Mouse (Mus musculus) cerebellum, adult 2 months (tissue): Measurements from ENCODE around the gene Pdxk. TPM values are rescaled to one million over a fixed set of nuclear protein-coding genes. Genes with fewer than 3 reads are reported as not detected.
"Not testable (repeated sequence)": the region's sequence is repeated elsewhere in the genome, so short reads cannot be mapped to it uniquely, and the experiment has no call there.

ENCODE experiments used
- DNase-seq, 2 experiments: peaks; one replicate each; pipeline ENCODE4 v3.0.0; 2021
- H3K27ac ChIP-seq: fragments of 200-500 bp; 2 replicates; pipeline ENCODE4 v1.5.1; 2012; ENCODE audit warnings: low read length, control low read depth, inconsistent platforms; ENCODE audit not compliant: insufficient read depth
- H3K27me3 ChIP-seq: fragments of 200-500 bp; 2 replicates; pipeline ENCODE4 v1.6.1; 2012; ENCODE audit warnings: inconsistent platforms, mild to moderate bottlenecking, low read length, moderate library complexity; ENCODE audit not compliant: control insufficient read depth, insufficient read depth
- H3K4me1 ChIP-seq: fragments of 200-500 bp; 2 replicates; pipeline ENCODE4 v1.6.1; 2011; ENCODE audit warnings: low read length; ENCODE audit not compliant: control insufficient read depth, insufficient read depth
- H3K4me3 ChIP-seq: fragments of 200-500 bp; replicated peaks from 2 replicates; pipeline ENCODE3; 2011; ENCODE audit warnings: mild to moderate bottlenecking, low read depth, low read length, control low read depth; ENCODE audit not compliant: insufficient read depth
- CTCF ChIP-seq: fragments of 200-500 bp; IDR thresholded peaks from 2 replicates; pipeline ENCODE4 v1.5.1; 2011; ENCODE audit warnings: low read depth, mild to moderate bottlenecking, control low read depth, low read length, moderate library complexity, borderline replicate concordance; ENCODE audit not compliant: insufficient read depth
- POLR2A ChIP-seq: fragments of 200-500 bp; IDR thresholded peaks from 2 replicates; pipeline ENCODE4 v1.6.1; 2011; ENCODE audit warnings: low read length, control low read depth, borderline replicate concordance; ENCODE audit not compliant: insufficient read depth
- WGBS: fragments of 180-500 bp; shearing (Covaris S2); methylation state at CpG from one replicate; pipeline ENCODE4 v1.1.7; 2018; 5-methylcytosine and 5-hydroxymethylcytosine counted together
- polyA plus RNA-seq: library from polyadenylated mRNA; depleted of rRNA; stranded (reverse); fragments of >200 nt; gene quantifications from 2 replicates; pipeline ENCODE4 v1.2.3, GENCODE M21; 2012

Gene Pdxk
- polyA plus RNA-seq, 1 experiment, result 82.0 TPM

- peak within 1 kb of the TSS; percentile 87 for H3K4me3 ChIP-seq
- H3K4me1 ChIP-seq, result peaks cover 4% of the 10 kb centered on the region
- H3K27me3 ChIP-seq, result no peaks in the 10 kb centered on the region
- TF ChIP-seq CTCF, result no peak
- 0 out of 2 replicates have a peak, but pooled peaks have one; percentile 76 for TF ChIP-seq POLR2A
- peak; percentile 88 for DNase-seq
- H3K27ac ChIP-seq, result peak within 1 kb of the TSS; percentile 69
- 1% methylated on average over 40 of the region's 40 CpGs for WGBS
Measured at GRCm38 (mm10) chr10:78425181-78426041, 39.4 kb downstream of the Pdxk start, which contains the start of gene Cstb. TSS of gene Cstb (plus strand) at chr10:78425669.

DNA sequence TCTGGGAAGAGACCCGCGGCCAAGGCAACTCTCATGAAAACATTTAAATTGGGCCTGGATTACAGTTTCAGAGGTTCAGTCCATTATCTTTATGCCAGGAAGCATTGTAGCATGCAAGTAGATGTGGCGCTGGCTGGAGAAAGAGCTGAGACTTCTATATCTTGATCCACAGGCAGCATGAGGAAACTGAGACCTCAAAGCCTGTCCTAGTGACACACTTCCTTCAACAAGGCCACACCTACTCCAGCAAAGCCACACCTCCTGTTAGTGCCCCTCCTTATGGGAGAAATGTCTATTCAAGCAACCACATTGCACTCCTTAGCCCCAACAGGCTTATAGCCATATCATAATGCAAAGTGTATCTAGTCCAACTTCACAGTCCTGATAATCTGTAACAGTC lies 42.2 kb downstream of the Pdxk start:
- 92% methylated on average over 3 of the region's 3 CpGs for WGBS
- peaks cover 8% of the 10 kb centered on the region for H3K4me1 ChIP-seq
- no peak overlapping the region for H3K27ac ChIP-seq
- no peak overlapping the region for H3K4me3 ChIP-seq
- TF ChIP-seq POLR2A, result no peak
- TF ChIP-seq CTCF, result no peak
- no peak for DNase-seq
- no peaks in the 10 kb centered on the region for H3K27me3 ChIP-seq

DNA sequence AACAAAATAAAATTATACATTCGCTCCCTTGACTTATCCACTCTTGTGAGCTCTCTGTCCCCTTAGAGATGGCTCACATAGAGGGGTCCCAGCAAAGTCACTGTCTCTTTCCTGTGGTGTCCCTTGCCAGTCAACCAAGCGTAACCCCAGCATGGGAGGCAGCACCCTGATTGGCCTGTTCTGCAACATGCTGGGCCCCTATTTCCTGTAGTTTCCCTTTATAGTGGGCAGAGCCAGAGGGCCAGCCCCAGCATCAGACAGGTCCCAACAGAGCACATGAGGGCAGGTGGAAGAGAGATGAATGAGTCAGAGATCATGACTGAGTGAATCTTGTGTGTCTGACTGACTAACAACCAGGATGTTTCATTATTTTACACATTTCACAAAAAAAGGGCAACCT lies 43.8 kb downstream of the Pdxk start:
- no peaks in the 10 kb centered on the region for H3K27me3 ChIP-seq
- peaks cover 4% of the 10 kb centered on the region; the same call in 1 of the 2 replicates for H3K4me1 ChIP-seq
- 85% methylated on average over 2 of the region's 2 CpGs for WGBS
- no peak overlapping the region for H3K4me3 ChIP-seq
- DNase-seq, result no peak
- TF ChIP-seq CTCF (no peak), POLR2A (no peak)
- H3K27ac ChIP-seq, result no peak overlapping the region

GRCm38 (mm10) chr10:78418791-78419190 lies 46.0 kb downstream of the Pdxk start:
- H3K4me3 ChIP-seq, result no peak overlapping the region
- no peak for TF ChIP-seq CTCF
- no peak for TF ChIP-seq POLR2A
- 90% methylated on average over 2 of the region's 2 CpGs for WGBS

DNA sequence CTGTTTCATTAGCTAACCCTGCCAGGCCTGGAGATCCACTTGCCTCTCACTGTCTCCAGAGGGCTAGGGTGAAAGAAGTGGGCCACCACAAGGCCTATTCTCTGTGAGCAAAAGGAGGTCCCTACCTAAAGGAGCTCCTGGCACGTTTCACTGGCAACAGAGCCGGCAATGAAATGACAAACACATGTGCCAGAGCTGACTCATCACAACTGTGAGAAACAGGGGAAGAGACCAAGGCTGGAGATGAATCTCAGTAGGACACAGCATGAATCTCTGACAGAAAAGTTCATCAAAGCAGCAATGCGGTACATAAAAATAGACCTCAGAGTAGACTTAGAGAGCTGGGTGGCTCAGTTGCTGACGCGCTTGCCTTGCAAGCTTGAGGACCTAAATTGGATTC lies 46.9 kb downstream of the Pdxk start:
- DNase-seq, result peak in 1 of 2 experiments; percentile 68
- H3K4me3 ChIP-seq, result no peak overlapping the region
- no peak for TF ChIP-seq CTCF
- no peak for TF ChIP-seq POLR2A
- WGBS, result 18% methylated on average over 5 of the region's 5 CpGs
- no peak overlapping the region for H3K27ac ChIP-seq
- H3K4me1 ChIP-seq, result peaks cover 4% of the 10 kb centered on the region; the same call in 1 of the 2 replicates
- H3K27me3 ChIP-seq, result no peaks in the 10 kb centered on the region

More at GRCm38 (mm10) chr10:78418791-78419190, 46.0 kb downstream of the Pdxk start:
- Histone ChIP-seq H3K27ac (no peak overlapping the region), H3K4me1 (peaks cover 4% of the 10 kb centered on the region; the same call in 1 of the 2 replicates), H3K27me3 (no peaks in the 10 kb centered on the region)
- no peak for DNase-seq

DNA sequence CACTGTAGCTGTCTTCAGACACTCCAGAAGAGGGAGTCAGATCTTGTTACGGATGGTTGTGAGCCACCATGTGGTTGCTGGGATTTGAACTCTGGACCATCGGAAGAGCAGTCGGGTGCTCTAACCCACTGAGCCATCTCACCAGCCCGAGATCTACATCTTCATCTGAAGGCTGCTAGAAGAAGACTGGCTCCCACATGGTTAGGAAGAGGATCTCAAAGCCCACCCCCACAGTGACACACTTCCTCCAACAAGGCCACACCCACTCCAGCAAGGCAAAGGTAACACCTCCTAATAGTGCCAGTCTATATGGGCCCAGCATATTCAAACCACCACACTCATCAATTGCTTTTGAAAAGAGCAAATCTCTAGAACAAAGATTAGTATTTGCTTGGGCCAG lies 49.8 kb downstream of the Pdxk start:
- H3K27me3 ChIP-seq, H3K4me3 ChIP-seq, DNase-seq, H3K27ac ChIP-seq: not testable (repeated sequence)
- WGBS, result 92% methylated on average over 4 of the region's 4 CpGs
- H3K4me1 ChIP-seq, result peaks cover 11% of the 10 kb centered on the region

DNA sequence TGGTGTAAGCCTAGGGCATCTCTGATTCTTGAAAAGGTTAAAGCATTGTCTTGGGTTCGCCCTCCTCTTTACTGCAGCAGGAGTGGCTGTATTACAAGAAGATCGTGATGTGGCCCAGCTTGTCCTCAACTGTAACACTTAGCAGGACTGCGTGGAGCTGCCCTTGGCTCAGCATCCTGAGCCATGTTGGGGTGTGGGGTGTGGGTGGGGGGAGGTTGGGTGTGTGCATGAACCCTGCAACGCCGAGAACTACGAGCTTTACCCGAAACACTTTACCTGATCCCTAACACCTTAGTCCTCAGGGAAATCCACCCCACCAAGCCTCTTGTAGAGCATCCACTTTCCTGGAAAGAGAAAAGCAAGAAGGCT lies 51.6 kb downstream of the Pdxk start:
- 26% methylated on average over 7 of the region's 7 CpGs for WGBS
- TF ChIP-seq CTCF, result no peak
- TF ChIP-seq POLR2A, result no peak
- no peak overlapping the region for H3K27ac ChIP-seq

More for the DNA sequence above, 51.6 kb downstream of the Pdxk start:
- DNase-seq, result no peak
- Histone ChIP-seq H3K4me3 (peak overlapping the region; percentile 69), H3K4me1 (peaks cover 22% of the 10 kb centered on the region), H3K27me3 (no peaks in the 10 kb centered on the region)
